In the genomic region with DNA sequence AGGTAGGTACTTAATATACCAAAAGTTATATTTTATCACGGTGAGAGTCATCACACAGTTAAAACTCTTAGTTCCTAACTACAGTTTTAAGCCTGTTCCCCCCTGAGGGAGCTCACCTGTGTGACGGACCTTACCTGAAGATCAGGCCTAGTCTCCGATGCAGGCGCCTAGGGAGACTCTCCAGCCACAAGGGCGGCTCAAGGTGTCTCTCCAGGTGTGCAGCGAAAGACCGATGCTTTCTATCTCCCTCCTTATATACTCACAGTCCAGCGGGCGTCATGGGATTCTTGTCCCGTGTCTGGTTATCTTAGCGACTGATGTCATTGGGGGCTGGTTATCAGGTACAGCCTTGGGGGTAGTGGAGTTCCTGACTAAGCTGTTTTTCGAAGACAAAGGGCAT, we compare ENCODE assay signal across 8 mouse cellular contexts. TPM values are rescaled to one million over a fixed set of nuclear protein-coding genes. Genes with fewer than 3 reads are reported as not detected.
DNase-seq lines count a peak whose midpoint lies in the region; ATAC-seq lines count a peak whose summit lies in the region.

A gene (minus strand): TSS at position 232 of the 400 bp plus-strand sequence.

- peak within 1 kb of the TSS; percentile 1; the same call in 1 of the 2 replicates for H3K4me2 ChIP-seq in neural tube, embryonic 11.5 days (ENCODE audit: low read depth)
- peak within 1 kb of the TSS; percentile 33 for H3K4me2 ChIP-seq in embryonic facial prominence, embryonic 11.5 days (ENCODE audit: low read depth, low read length)
- peak within 1 kb of the TSS; percentile 56 for H3K4me2 ChIP-seq in midbrain, embryonic 12.5 days (replicated peaks)

- no peak for ATAC-seq in neural tube, embryonic 11.5 days (ENCODE audit: insufficient read depth, low FRiP score, low TSS enrichment)
- no peak for ATAC-seq in embryonic facial prominence, embryonic 11.5 days (replicated peaks; ENCODE audit: insufficient number of reproducible peaks, low FRiP score, low TSS enrichment, low read depth)
- no peak for ATAC-seq in midbrain, embryonic 12.5 days (ENCODE audit: low FRiP score, low read depth)

- no peak within 1 kb of the TSS for H3K4me3 ChIP-seq in neural tube, embryonic 11.5 days (ENCODE audit: low read depth, low read length)
- H3K4me3 ChIP-seq in embryonic facial prominence, embryonic 11.5 days (ENCODE audit: low read depth, low read length): peak within 1 kb of the TSS; percentile 39
- H3K4me3 ChIP-seq in midbrain, embryonic 12.5 days: peak within 1 kb of the TSS; percentile 51; the same call in 1 of the 2 replicates

- no peaks in the 10 kb centered on the region for H3K4me1 ChIP-seq in neural tube, embryonic 11.5 days (ENCODE audit: control insufficient read depth, insufficient read depth, low read length)
- H3K4me1 ChIP-seq in embryonic facial prominence, embryonic 11.5 days (ENCODE audit: control insufficient read depth, insufficient read depth, low read length): no peaks in the 10 kb centered on the region
- H3K4me1 ChIP-seq in midbrain, embryonic 12.5 days: peaks cover 5% of the 10 kb centered on the region; the same call in 1 of the 2 replicates

- H3K36me3 ChIP-seq in neural tube, embryonic 11.5 days (ENCODE audit: control insufficient read depth, insufficient read depth, low read length): no peaks in the 10 kb centered on the region
- no peaks in the 10 kb centered on the region for H3K36me3 ChIP-seq in embryonic facial prominence, embryonic 11.5 days (replicated peaks; ENCODE audit: control insufficient read depth, insufficient read depth, low read depth, low read length)
- 0 out of 2 replicates have a peak, but pooled peaks cover 5% of the 10 kb centered on the region for H3K36me3 ChIP-seq in midbrain, embryonic 12.5 days

- H3K27ac ChIP-seq in neural tube, embryonic 11.5 days (ENCODE audit: low read depth, low read length): no peak within 1 kb of the TSS
- no peak within 1 kb of the TSS; the same call in 1 of the 2 replicates for H3K27ac ChIP-seq in embryonic facial prominence, embryonic 11.5 days (replicated peaks; ENCODE audit: low read depth, low read length)
- peak within 1 kb of the TSS; percentile 83 for H3K27ac ChIP-seq in midbrain, embryonic 12.5 days (replicated peaks)

- no peaks in the 10 kb centered on the region for H3K9me3 ChIP-seq in neural tube, embryonic 11.5 days (ENCODE audit: control insufficient read depth, low read length)
- H3K9me3 ChIP-seq in embryonic facial prominence, embryonic 11.5 days (replicated peaks; ENCODE audit: control insufficient read depth, low read length): no peaks in the 10 kb centered on the region
- H3K9me3 ChIP-seq in midbrain, embryonic 12.5 days: no peaks in the 10 kb centered on the region

- H3K27me3 ChIP-seq in neural tube, embryonic 11.5 days (ENCODE audit: control insufficient read depth, insufficient read depth, low read length): no peaks in the 10 kb centered on the region
- no peaks in the 10 kb centered on the region for H3K27me3 ChIP-seq in embryonic facial prominence, embryonic 11.5 days (ENCODE audit: control insufficient read depth, insufficient read depth, low read length)
- no peaks in the 10 kb centered on the region for H3K27me3 ChIP-seq in midbrain, embryonic 12.5 days

- WGBS in neural tube, embryonic 11.5 days: 82% methylated on average over 12 of the region's 12 CpGs
- 84% methylated on average over 12 of the region's 12 CpGs for WGBS in embryonic facial prominence, embryonic 11.5 days
- WGBS in midbrain, embryonic 12.5 days: 87% methylated on average over 12 of the region's 12 CpGs

- H3K9ac ChIP-seq in neural tube, embryonic 11.5 days (ENCODE audit: low read length): no peak within 1 kb of the TSS
- peak within 1 kb of the TSS; percentile 66; the same call in 1 of the 2 replicates for H3K9ac ChIP-seq in embryonic facial prominence, embryonic 11.5 days (replicated peaks; ENCODE audit: low read length)
- H3K9ac ChIP-seq in midbrain, embryonic 12.5 days (replicated peaks): no peak within 1 kb of the TSS

- no peak for DNase-seq in neural tube, embryonic 11.5 days (ENCODE audit: low spot score)
- no peak for DNase-seq in neural tube, embryonic 10.5 days (ENCODE audit: extremely low spot score, low spot score)
- DNase-seq in embryonic facial prominence, embryonic 11.5 days (ENCODE audit: low spot score): no peak
- DNase-seq in heart, adult 8-10 months (ENCODE audit: low spot score): no peak
- DNase-seq in layer of hippocampus, postnatal 10 days (ENCODE audit: low spot score in 2 of 2): no peak
- no peak for DNase-seq in frontal cortex, postnatal 25 days (ENCODE audit: low spot score in 2 of 2)
- no peak for DNase-seq in frontal cortex, postnatal 10 days (ENCODE audit: low spot score in 2 of 2)

RNA-seq across cellular contexts. Expression of the gene that starts here (rescaled TPM):
- 622 and 646 TPM in 2 replicates for polyA plus RNA-seq in neural tube, embryonic 11.5 days (2014; fragmentation: Nextera tagmentation; extraction: Ambion mirVana)
- polyA plus RNA-seq in embryonic facial prominence, embryonic 11.5 days (2014; fragmentation: Nextera tagmentation; extraction: Ambion mirVana): 688 and 708 TPM in 2 replicates
- total RNA-seq in heart, adult 8-10 months (2022): 10 to 100 TPM; 71.4 to 91.7 (median 83.0) TPM
- 100 to 1,000 TPM; 467 to 472 TPM for total RNA-seq in layer of hippocampus, postnatal 10 days (2021)
- 544 and 546 TPM in 2 replicates for polyA plus RNA-seq in midbrain, embryonic 12.5 days (2016; fragmentation: Nextera tagmentation; extraction: Ambion mirVana)

Comparison
In these comparisons a context has a peak if more than half of its experiments do, and no peak if none do; other contexts are left out.
1. RNA of the gene that starts here (total RNA-seq): 467 to 472 TPM in layer of hippocampus, postnatal 10 days; 71.4 to 91.7 TPM in heart, adult 8-10 months; every median in the first group is over 4 times any median in the second.
2. H3K4me2 ChIP-seq: peak in every context shown above with its lines; median percentile 56 in midbrain, embryonic 12.5 days; 33 in embryonic facial prominence, embryonic 11.5 days; 1 in neural tube, embryonic 11.5 days.